Mouse (Mus musculus) kidney, postnatal 0 days (tissue): ENCODE measurements around the gene Trim7. TPM values are rescaled to one million over a fixed set of nuclear protein-coding genes. Genes with fewer than 3 reads are reported as not detected.
"Not testable (repeated sequence)": the region's sequence is repeated elsewhere in the genome, so short reads cannot be mapped to it uniquely, and the experiment has no call there.

Experiments used
- ATAC-seq: fragments of 200-750 bp; cut with Nextera tagmentation; replicated peaks from 2 replicates; pipeline ENCODE4 v1.8.0; 2017; ENCODE audit warnings: low read depth, moderate number of reproducible peaks, moderate TSS enrichment, moderate library complexity; ENCODE audit not compliant: low FRiP score
- DNase-seq: peaks from one replicate; pipeline ENCODE4 v3.0.0-alpha.2; 2016; ENCODE audit warnings: low spot score
- H3K27ac ChIP-seq: fragments of 300-500 bp; sonication (generic); 2 replicates; pipeline ENCODE4 v1.5.1; 2014; ENCODE audit warnings: mild to moderate bottlenecking
- H3K27me3 ChIP-seq: fragments of 300-500 bp; sonication (generic); 2 replicates; pipeline ENCODE4 v1.6.1; 2014; ENCODE audit warnings: low read length, mixed read lengths; ENCODE audit not compliant: insufficient read depth
- H3K36me3 ChIP-seq: fragments of 300-500 bp; sonication (generic); 2 replicates; pipeline ENCODE4 v1.6.1; 2014; ENCODE audit warnings: low read length, mixed read lengths; ENCODE audit not compliant: insufficient read depth
- H3K4me1 ChIP-seq: fragments of 300-500 bp; sonication (generic); replicated peaks from 2 replicates; pipeline ENCODE4 v1.6.1; 2014; ENCODE audit warnings: antibody characterized with exemption, low read length, mixed read lengths; ENCODE audit not compliant: insufficient read depth
- H3K4me2 ChIP-seq: fragments of 300-500 bp; sonication (generic); 2 replicates; pipeline ENCODE4 v1.6.1; 2014; ENCODE audit warnings: mild to moderate bottlenecking, low read length, moderate library complexity, mixed read lengths
- H3K4me3 ChIP-seq: fragments of 300-500 bp; sonication (generic); replicated peaks from 2 replicates; pipeline ENCODE4 v1.5.1; 2014; ENCODE audit warnings: low read depth, low read length
- H3K9ac ChIP-seq: fragments of 300-500 bp; sonication (generic); 2 replicates; pipeline ENCODE4 v1.6.1; 2014; ENCODE audit warnings: low read depth, low read length
- H3K9me3 ChIP-seq: fragments of 300-500 bp; sonication (generic); replicated peaks from 2 replicates; pipeline ENCODE4 v1.6.1; 2016; ENCODE audit warnings: low read length, inconsistent platforms, mixed read lengths
- CTCF ChIP-seq: IDR thresholded peaks from 2 replicates; pipeline ENCODE4 v1.5.1; 2016; ENCODE audit warnings: antibody characterized with exemption, low read depth, mild to moderate bottlenecking, moderate library complexity
- WGBS: fragments of 180-500 bp; shearing (Covaris S2); extraction: QIAGEN DNeasy Blood & Tissue Kit; methylation state at CpG from one replicate; pipeline ENCODE4 v1.1.7; 2014; 5-methylcytosine and 5-hydroxymethylcytosine counted together
- polyA plus RNA-seq: library from polyadenylated mRNA; unstranded; fragments of >200 nt; fragmentation: Nextera tagmentation; extraction: Ambion mirVana; gene quantifications from 2 replicates; pipeline ENCODE4 v1.2.1, GENCODE M21; 2015

Gene Trim7
- polyA plus RNA-seq, 1 experiment from 2014 or later, result 10.2 TPM

- Histone ChIP-seq H3K4me3 (no peak overlapping the region), H3K9ac (no peak overlapping the region), H3K9me3 (no peaks in the 10 kb centered on the region), H3K36me3 (no peaks in the 10 kb centered on the region), H3K27ac (no peak overlapping the region), H3K27me3 (no peaks in the 10 kb centered on the region), H3K4me2 (no peak overlapping the region), H3K4me1 (0 out of 2 replicates have a peak, but pooled peaks cover 3% of the 10 kb centered on the region)
- 47% methylated on average over 6 of the region's 6 CpGs for WGBS
- ATAC-seq, result no peak
- no peak for TF ChIP-seq CTCF
- no peak for DNase-seq
These were observed 18.4 kb downstream of the Trim7 start for GRCm38 (mm10) chr11:48844309-48844708.

GRCm38 (mm10) chr11:48845244-48845815 is 19.4 kb downstream of the Trim7 start:
- H3K4me3 ChIP-seq, result no peak overlapping the region
- ATAC-seq (no peak), DNase-seq (no peak)

GRCm38 (mm10) chr11:48846362-48846761 is 20.4 kb downstream of the Trim7 start:
- not testable (repeated sequence) for H3K36me3 ChIP-seq, H3K4me1 ChIP-seq, H3K4me2 ChIP-seq, H3K9me3 ChIP-seq, ATAC-seq, H3K27me3 ChIP-seq, H3K9ac ChIP-seq, H3K4me3 ChIP-seq, DNase-seq, H3K27ac ChIP-seq
- peak; percentile 7; the same call in 1 of the 2 replicates for TF ChIP-seq CTCF
- WGBS, result 70% methylated on average over 2 of the region's 2 CpGs

More at GRCm38 (mm10) chr11:48845244-48845815, 19.4 kb downstream of the Trim7 start:
- no peak for TF ChIP-seq CTCF
- no peaks in the 10 kb centered on the region for H3K4me1 ChIP-seq
- 26% methylated on average over 13 of the region's 13 CpGs for WGBS
- no peak overlapping the region for H3K9ac ChIP-seq
- no peaks in the 10 kb centered on the region for H3K27me3 ChIP-seq
- H3K27ac ChIP-seq, result no peak overlapping the region
- H3K4me2 ChIP-seq, result no peak overlapping the region
- no peaks in the 10 kb centered on the region for H3K9me3 ChIP-seq
- no peaks in the 10 kb centered on the region for H3K36me3 ChIP-seq

GRCm38 (mm10) chr11:48846881-48847280 is 20.9 kb downstream of the Trim7 start:
- TF ChIP-seq CTCF, result no peak
- H3K9ac ChIP-seq, result no peak overlapping the region
- no peak overlapping the region for H3K4me3 ChIP-seq
- no peak for ATAC-seq
- no peak overlapping the region for H3K27ac ChIP-seq
- no peaks in the 10 kb centered on the region for H3K4me1 ChIP-seq
- H3K36me3 ChIP-seq, result no peaks in the 10 kb centered on the region
- 63% methylated on average over 5 of the region's 5 CpGs for WGBS
- H3K9me3 ChIP-seq, result no peaks in the 10 kb centered on the region
- no peaks in the 10 kb centered on the region for H3K27me3 ChIP-seq
- DNase-seq, result no peak
- no peak overlapping the region for H3K4me2 ChIP-seq

GRCm38 (mm10) chr11:48850240-48850639 is 24.3 kb downstream of the Trim7 start:
- Histone ChIP-seq H3K9ac (no peak overlapping the region), H3K27ac (no peak overlapping the region), H3K4me3 (no peak overlapping the region), H3K4me1 (no peaks in the 10 kb centered on the region), H3K9me3 (no peaks in the 10 kb centered on the region), H3K27me3 (no peaks in the 10 kb centered on the region), H3K36me3 (no peaks in the 10 kb centered on the region), H3K4me2 (no peak overlapping the region)
- no peak for DNase-seq
- no peak for TF ChIP-seq CTCF
- no peak for ATAC-seq
- 37% methylated on average over 2 of the region's 2 CpGs for WGBS

- Histone ChIP-seq H3K9me3 (no peaks in the 10 kb centered on the region), H3K27me3 (no peaks in the 10 kb centered on the region), H3K4me2 (no peak overlapping the region), H3K9ac (no peak overlapping the region), H3K36me3 (no peaks in the 10 kb centered on the region), H3K4me1 (no peaks in the 10 kb centered on the region), H3K27ac (no peak overlapping the region), H3K4me3 (no peak overlapping the region)
- TF ChIP-seq CTCF, result peak; percentile 37; the same call in 1 of the 2 replicates
- ATAC-seq (no peak), DNase-seq (no peak)
- WGBS, result 86% methylated on average over 4 of the region's 4 CpGs
These were observed 25.5 kb downstream of the Trim7 start for GRCm38 (mm10) chr11:48851270-48851995.
